Mouse (Mus musculus) liver, embryonic 11.5 days (tissue): ENCODE data around the gene Nes. TPM values are rescaled to one million over a fixed set of nuclear protein-coding genes. Genes with fewer than 3 reads are reported as not detected.
A peak's percentile ranks its signal among the peaks of the same experiment; 100 is the strongest.

Experiments
- ATAC-seq: fragments of 200-750 bp; cut with Nextera tagmentation; replicated peaks from 2 replicates; pipeline ENCODE4 v1.8.0; 2017; ENCODE audit warnings: moderate number of reproducible peaks, mild to moderate bottlenecking, moderate TSS enrichment, moderate library complexity; ENCODE audit not compliant: low FRiP score
- DNase-seq: peaks from one replicate; pipeline ENCODE4 v3.0.0-alpha.2; 2017; ENCODE audit warnings: low spot score
- H3K27ac ChIP-seq: fragments of 300-500 bp; sonication (generic); 2 replicates; pipeline ENCODE4 v1.5.1; 2014; ENCODE audit warnings: mild to moderate bottlenecking, low read depth, low read length, control low read depth
- H3K27me3 ChIP-seq: fragments of 300-500 bp; sonication (generic); replicated peaks from 2 replicates; pipeline ENCODE4 v1.6.1; 2014; ENCODE audit warnings: low read length, mixed read lengths; ENCODE audit not compliant: control insufficient read depth, insufficient read depth
- H3K36me3 ChIP-seq: fragments of 300-500 bp; sonication (generic); 2 replicates; pipeline ENCODE4 v1.6.1; 2014; ENCODE audit warnings: mild to moderate bottlenecking, low read length, moderate library complexity, mixed read lengths; ENCODE audit not compliant: control insufficient read depth, insufficient read depth
- H3K4me1 ChIP-seq: fragments of 300-500 bp; sonication (generic); replicated peaks from 2 replicates; pipeline ENCODE4 v1.6.1; 2014; ENCODE audit warnings: low read length, mixed read lengths; ENCODE audit not compliant: control insufficient read depth, insufficient read depth
- H3K4me2 ChIP-seq: fragments of 300-500 bp; sonication (generic); 2 replicates; pipeline ENCODE4 v1.6.1; 2014; ENCODE audit warnings: mild to moderate bottlenecking, control low read depth, moderate library complexity
- H3K4me3 ChIP-seq: fragments of 300-500 bp; sonication (generic); 2 replicates; pipeline ENCODE4 v1.5.1; 2014; ENCODE audit warnings: low read depth, low read length, control low read depth
- H3K9ac ChIP-seq: fragments of 300-500 bp; sonication (generic); 2 replicates; pipeline ENCODE4 v1.6.1; 2014; ENCODE audit warnings: low read depth, low read length, control low read depth
- H3K9me3 ChIP-seq: fragments of 300-500 bp; sonication (generic); 2 replicates; pipeline ENCODE4 v1.6.1; 2016; ENCODE audit warnings: low read length, inconsistent platforms, mixed read lengths; ENCODE audit not compliant: control insufficient read depth
- WGBS: fragments of 180-500 bp; shearing (Covaris S2); extraction: QIAGEN DNeasy Blood & Tissue Kit; methylation state at CpG from one replicate; pipeline ENCODE4 v1.1.7; 2014; 5-methylcytosine and 5-hydroxymethylcytosine counted together
- polyA plus RNA-seq: library from polyadenylated mRNA; unstranded; fragments of >200 nt; fragmentation: Nextera tagmentation; extraction: Ambion mirVana; gene quantifications from 2 replicates; pipeline ENCODE4 v1.2.1, GENCODE M21; 2014

Gene Nes
- polyA plus RNA-seq, 1 experiment from 2014 or later: 4.9 TPM

DNA sequence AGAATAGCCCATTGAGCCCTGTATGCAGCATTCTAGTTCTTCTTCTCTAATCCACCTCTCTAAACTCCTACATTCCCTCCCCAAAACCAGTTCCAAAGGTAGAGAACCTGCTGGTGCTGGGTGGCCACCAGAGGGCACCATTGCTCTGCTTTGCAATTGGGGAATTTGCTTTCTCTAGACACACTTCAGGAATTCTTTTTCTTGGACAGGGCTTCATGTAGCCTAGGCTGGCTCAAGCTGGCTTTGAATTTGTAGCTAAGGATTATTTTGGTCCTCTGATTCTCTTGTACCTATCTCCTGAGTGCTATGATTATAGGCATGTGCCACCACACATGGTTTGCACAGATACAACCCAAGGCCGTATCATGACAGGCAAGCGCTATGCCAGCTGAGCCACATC is 35.1 kb upstream of the Nes start:
- Histone ChIP-seq H3K4me2 (no peak overlapping the region; the same call in 1 of the 2 replicates), H3K36me3 (peaks cover 50% of the 10 kb centered on the region), H3K27ac (no peak overlapping the region), H3K27me3 (no peaks in the 10 kb centered on the region), H3K4me1 (peaks cover 8% of the 10 kb centered on the region), H3K4me3 (no peak overlapping the region), H3K9ac (no peak overlapping the region), H3K9me3 (no peaks in the 10 kb centered on the region)
- 0 out of 2 replicates have a peak, but pooled peaks have one; percentile 11 for ATAC-seq
- DNase-seq: no peak
- WGBS: 92% methylated on average over 2 of the region's 2 CpGs

DNA sequence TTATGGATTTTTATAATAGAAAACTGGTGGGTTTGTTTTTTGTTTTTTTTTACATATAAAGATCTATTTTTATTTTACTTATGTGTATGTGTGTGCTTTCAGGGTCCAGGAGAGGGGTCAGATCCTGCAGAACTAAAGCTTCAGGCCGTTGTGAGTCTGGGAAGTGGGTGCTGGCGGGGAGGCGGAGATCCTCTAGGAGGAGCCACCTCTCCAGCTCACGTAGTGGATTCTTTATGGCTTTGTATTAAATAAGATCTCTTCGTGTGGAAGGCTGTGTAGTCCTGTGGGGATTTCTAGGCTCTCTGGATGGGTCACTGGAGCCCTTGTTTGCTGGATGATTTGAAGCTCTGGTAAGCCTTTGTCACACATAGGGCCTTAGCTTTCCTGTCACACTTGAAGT is 30.3 kb upstream of the Nes start:
- DNase-seq (no peak), ATAC-seq (no peak)
- Histone ChIP-seq H3K27me3 (peaks cover 12% of the 10 kb centered on the region), H3K4me3 (no peak overlapping the region), H3K9me3 (no peaks in the 10 kb centered on the region), H3K36me3 (peaks cover 48% of the 10 kb centered on the region), H3K27ac (no peak overlapping the region), H3K4me1 (no peaks in the 10 kb centered on the region), H3K4me2 (no peak overlapping the region), H3K9ac (no peak overlapping the region)
- WGBS: 79% methylated on average over 5 of the region's 5 CpGs

GRCm38 (mm10) chr3:87942471-87942870 is 28.4 kb upstream of the Nes start:
- ATAC-seq (no peak), DNase-seq (no peak)
- H3K4me2 ChIP-seq: no peak overlapping the region
- H3K36me3 ChIP-seq: peaks cover 38% of the 10 kb centered on the region
- WGBS: 87% methylated on average over 2 of the region's 2 CpGs
- peaks cover 31% of the 10 kb centered on the region for H3K27me3 ChIP-seq
- H3K27ac ChIP-seq: no peak overlapping the region
- no peaks in the 10 kb centered on the region; the same call in 1 of the 2 replicates for H3K9me3 ChIP-seq
- H3K9ac ChIP-seq: no peak overlapping the region
- no peak overlapping the region for H3K4me3 ChIP-seq
- peaks cover 16% of the 10 kb centered on the region for H3K4me1 ChIP-seq

DNA sequence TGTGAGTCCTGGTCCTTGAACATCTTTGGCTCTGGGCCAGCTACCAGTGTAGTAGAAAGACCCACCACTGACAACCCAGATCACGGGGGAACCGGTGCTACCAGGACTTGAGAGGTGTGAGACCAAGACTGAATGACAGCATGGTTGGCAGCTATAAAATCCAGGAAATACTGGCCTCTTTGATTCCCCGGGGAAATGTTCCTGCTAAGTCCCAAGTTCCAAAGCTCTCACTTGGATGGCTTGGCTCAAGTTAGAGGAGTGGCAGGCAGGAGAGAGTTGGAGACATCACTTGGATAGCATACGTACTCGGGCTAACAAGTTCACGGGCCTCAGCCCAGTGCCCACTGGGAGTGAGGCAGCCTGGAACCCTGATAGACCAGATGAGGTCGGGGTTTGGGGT is 27.3 kb upstream of the Nes start:
- DNase-seq (no peak), ATAC-seq (no peak)
- Histone ChIP-seq H3K27me3 (peaks cover 42% of the 10 kb centered on the region), H3K4me3 (no peak overlapping the region), H3K27ac (no peak overlapping the region), H3K36me3 (peaks cover 29% of the 10 kb centered on the region), H3K9ac (no peak overlapping the region), H3K9me3 (no peaks in the 10 kb centered on the region; the same call in 1 of the 2 replicates), H3K4me1 (peaks cover 26% of the 10 kb centered on the region), H3K4me2 (no peak overlapping the region)
- WGBS: 80% methylated on average over 7 of the region's 7 CpGs

DNA sequence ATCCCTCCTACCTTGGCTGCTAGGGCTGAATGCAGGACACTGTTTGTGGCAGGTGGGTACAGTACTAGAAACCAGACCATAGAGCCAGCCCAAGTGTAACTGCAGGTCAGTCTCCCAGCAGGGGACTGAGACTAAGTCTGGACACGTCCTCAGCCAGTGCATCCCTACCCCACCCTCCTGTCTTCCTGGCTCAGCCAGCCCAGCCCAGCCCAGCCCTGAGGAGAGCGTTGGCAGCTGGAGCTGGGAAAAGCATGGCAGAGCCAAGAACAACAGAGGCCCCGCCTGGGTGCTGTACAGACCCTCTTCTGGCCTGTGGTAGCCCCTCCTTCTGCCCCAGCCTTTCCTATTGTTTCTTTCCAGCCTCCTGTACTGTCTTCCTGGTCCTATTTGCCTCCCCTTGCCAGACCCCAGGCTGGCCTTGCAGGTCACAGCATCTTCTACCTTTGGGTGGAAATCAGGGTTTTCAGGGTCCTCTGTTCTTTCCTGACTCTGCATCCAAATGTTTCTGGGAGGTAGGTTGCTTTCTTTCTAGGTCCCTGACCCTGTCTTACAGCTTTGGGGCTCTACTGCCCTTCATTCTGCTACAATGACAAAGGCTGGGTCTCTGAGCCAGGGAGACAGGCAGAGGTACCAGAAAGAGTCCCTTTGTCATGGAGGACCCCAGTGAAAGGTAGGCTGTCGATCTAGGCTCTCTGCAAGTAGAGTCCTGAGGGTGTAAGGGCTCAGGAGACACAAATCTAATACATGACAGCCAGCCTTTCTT is 25.9 kb upstream of the Nes start:
- H3K27me3 ChIP-seq: peaks cover 56% of the 10 kb centered on the region
- 37% methylated on average over 4 of the region's 4 CpGs for WGBS
- DNase-seq (no peak), ATAC-seq (no peak)
- H3K4me2 ChIP-seq: no peak overlapping the region
- no peak overlapping the region for H3K4me3 ChIP-seq
- H3K36me3 ChIP-seq: peaks cover 19% of the 10 kb centered on the region
- no peak overlapping the region for H3K27ac ChIP-seq
- H3K9me3 ChIP-seq: no peaks in the 10 kb centered on the region; the same call in 1 of the 2 replicates
- H3K9ac ChIP-seq: no peak overlapping the region
- peaks cover 34% of the 10 kb centered on the region for H3K4me1 ChIP-seq

DNA sequence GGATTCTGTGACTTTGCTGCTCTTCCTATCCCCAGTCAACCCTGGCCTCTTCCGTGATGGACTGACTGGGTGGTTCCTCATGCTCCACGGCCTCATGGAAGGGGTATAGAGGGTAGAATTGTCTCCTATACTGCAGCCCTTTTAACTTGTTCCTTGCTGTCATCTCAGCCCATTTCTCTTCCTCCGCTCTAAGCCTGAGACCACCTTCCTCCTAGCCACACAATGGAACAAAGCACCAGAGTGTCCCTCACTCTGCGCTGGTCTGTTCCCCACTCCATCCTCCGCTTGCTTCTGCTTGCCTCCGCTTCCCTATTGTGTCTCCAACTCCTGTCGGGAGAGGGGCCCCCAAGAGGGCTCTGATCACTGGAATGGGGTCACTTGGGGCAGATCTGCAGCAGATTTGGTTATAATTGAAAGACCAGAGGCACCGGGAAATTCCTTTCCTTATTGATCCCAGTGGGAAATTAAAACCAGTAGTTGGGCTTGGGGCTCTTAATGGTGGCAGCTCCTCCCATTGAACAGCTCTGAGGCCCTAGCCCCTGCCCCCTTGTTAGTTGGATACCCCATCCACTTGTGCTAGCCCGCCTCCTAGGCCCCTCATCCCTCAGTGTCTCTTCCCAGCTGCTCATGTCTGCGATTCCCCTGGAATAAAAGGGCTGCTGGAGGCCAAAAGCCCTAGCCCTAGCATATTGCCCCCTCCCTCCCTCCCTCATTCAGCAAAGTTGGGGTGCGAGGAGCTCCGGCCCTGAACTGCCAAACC is 24.9 kb upstream of the Nes start:
- WGBS: 28% methylated on average over 12 of the region's 12 CpGs
- H3K4me1 ChIP-seq: peaks cover 40% of the 10 kb centered on the region
- H3K4me3 ChIP-seq: no peak overlapping the region
- peaks cover 65% of the 10 kb centered on the region for H3K27me3 ChIP-seq
- peaks cover 12% of the 10 kb centered on the region for H3K36me3 ChIP-seq
- H3K4me2 ChIP-seq: no peak overlapping the region
- H3K9me3 ChIP-seq: no peaks in the 10 kb centered on the region; the same call in 1 of the 2 replicates
- ATAC-seq (no peak), DNase-seq (no peak)
- no peak overlapping the region for H3K9ac ChIP-seq
- no peak overlapping the region for H3K27ac ChIP-seq

- Histone ChIP-seq H3K4me1 (peaks cover 40% of the 10 kb centered on the region), H3K4me3 (no peak overlapping the region; the same call in 1 of the 2 replicates), H3K9ac (no peak overlapping the region), H3K27ac (peak overlapping the region; percentile 19; the same call in 1 of the 2 replicates), H3K36me3 (peaks cover 7% of the 10 kb centered on the region; the same call in 1 of the 2 replicates), H3K27me3 (peaks cover 71% of the 10 kb centered on the region), H3K9me3 (no peaks in the 10 kb centered on the region; the same call in 1 of the 2 replicates), H3K4me2 (no peak overlapping the region)
- no peak for ATAC-seq
- no peak for DNase-seq
- WGBS: 31% methylated on average over 1 of the region's 1 CpGs
These were observed 24.4 kb upstream of the Nes start for GRCm38 (mm10) chr3:87946541-87946860.

GRCm38 (mm10) chr3:87947056-87947810 is 23.6 kb upstream of the Nes start:
- Histone ChIP-seq H3K4me1 (peaks cover 42% of the 10 kb centered on the region), H3K4me2 (peak overlapping the region; percentile 63), H3K27ac (no peak overlapping the region), H3K4me3 (peak overlapping the region; percentile 26), H3K27me3 (peaks cover 78% of the 10 kb centered on the region), H3K9me3 (no peaks in the 10 kb centered on the region; the same call in 1 of the 2 replicates), H3K9ac (no peak overlapping the region; the same call in 1 of the 2 replicates), H3K36me3 (peaks cover 3% of the 10 kb centered on the region; the same call in 1 of the 2 replicates)
- no peak for ATAC-seq
- WGBS: 2% methylated on average over 26 of the region's 26 CpGs
- no peak for DNase-seq
